Mouse (Mus musculus): ENCODE results near the gene Gm10188.

GRCm38 (mm10) chr1:132201936-132202335 lies 27.6 kb downstream of the Gm10188 start:
- TF ChIP-seq CTCF (IDR thresholded peaks at IDR 0.05; ENCODE audit: extremely low read depth, insufficient read length, insufficient replicate concordance, low read depth, low read length) = no peak
- no peak for TF ChIP-seq POLR2A (IDR thresholded peaks at IDR 0.05; ENCODE audit: low read depth, low read length)

Measured in small intestine, adult 2 months (tissue).